ENCODE assay signal across 23 mouse cellular contexts in genomic region chr9:56154572-56154971, GRCm38 (mm10). TPM values are rescaled to one million over a fixed set of nuclear protein-coding genes. Genes with fewer than 3 reads are reported as not detected.
DNase-seq lines count a peak whose midpoint lies in the region; TF ChIP-seq lines count a peak whose summit lies in the region.
"Had no signal": no experiment of that assay in that cellular context is flagged by ENCODE, and none has a peak within 500 bp of the region (broad histone marks: within the 10 kb centered on the region; RNA-seq: fewer than 3 reads in every experiment).

No protein-coding gene starts in this region.

- H3K4me3 ChIP-seq in gastrocnemius, adult 2 months = no peak overlapping the region
- H3K4me3 ChIP-seq: embryonic facial prominence, embryonic 13.5 days; embryonic facial prominence, embryonic 15.5 days; erythroblast, embryonic 14.5 days; forebrain, embryonic 10.5 days; forebrain, embryonic 12.5 days had no signal

- intact Hi-C loops in gastrocnemius, adult 2 months (cut with DNase I) = no loop called here
- intact Hi-C loops in gastrocnemius, postnatal 14 days (cut with DNase I; ENCODE audit: low total_unique reads) = no loop called here
- intact Hi-C loops in left cerebral cortex, postnatal 25 days (cut with DNase I) = no loop called here

- H3K27ac ChIP-seq in gastrocnemius, adult 2 months = peak overlapping the region; percentile 32; the same call in 1 of the 2 replicates
- H3K27ac ChIP-seq: embryonic facial prominence, embryonic 13.5 days; embryonic facial prominence, embryonic 15.5 days; forebrain, embryonic 10.5 days; forebrain, embryonic 12.5 days had no signal

- no peak for DNase-seq in gastrocnemius, adult 2 months
- no peak for DNase-seq in gastrocnemius, postnatal 14 days
- peak; percentile 41 for DNase-seq in kidney, adult 9 months
- no peak for DNase-seq in kidney, postnatal 4 days
- peak; percentile 53 for DNase-seq in Muller cell, postnatal 12 days (ENCODE audit: inconsistent ontology term)
- DNase-seq in retina, postnatal 1 day = peak; percentile 44
- no peak for DNase-seq in left cerebral cortex, postnatal 25 days (ENCODE audit: low spot score in 2 of 2)
- DNase-seq: adrenal gland, adult 2 months; adrenal gland, postnatal 10 days; adrenal gland, postnatal 25 days; B cell, adult 2 months; cerebellum, adult 11 months; cerebellum, adult 18-20 months; cerebellum, adult 8-10 months; cerebellum, adult 9-11 months; cerebellum, postnatal 14 days; cerebellum, postnatal 36 days; embryo, embryonic 11 days had no signal

- TF ChIP-seq CTCF in gastrocnemius, adult 2 months (IDR thresholded peaks at IDR 0.05) = no peak

RNA-seq across cellular contexts. Expression of gene Tspan3, which starts 10.7 kb away (rescaled TPM):
- total RNA-seq in gastrocnemius, adult 2 months (2021) = 100 to 1,000 TPM in 1 of 2 experiments, 10 to 100 TPM in 1; 86.1 to 122 TPM
- 100 to 1,000 TPM; 131 to 147 TPM for total RNA-seq in gastrocnemius, postnatal 14 days (2021)
- 100 to 1,000 TPM; 377 to 393 TPM for total RNA-seq in left cerebral cortex, postnatal 25 days (2021)

Comparison
In these comparisons a context has a peak if more than half of its experiments do, and no peak if none do; other contexts are left out.
1. DNase-seq: peak in kidney, adult 9 months (single experiment), Muller cell, postnatal 12 days (single experiment) and retina, postnatal 1 day (single experiment); none in gastrocnemius, adult 2 months (single experiment), gastrocnemius, postnatal 14 days (single experiment), kidney, postnatal 4 days (0 of 2) and left cerebral cortex, postnatal 25 days (0 of 2).